Mouse (Mus musculus): ENCODE data around the gene Ccdc88a.

The Ccdc88a gene

DNA sequence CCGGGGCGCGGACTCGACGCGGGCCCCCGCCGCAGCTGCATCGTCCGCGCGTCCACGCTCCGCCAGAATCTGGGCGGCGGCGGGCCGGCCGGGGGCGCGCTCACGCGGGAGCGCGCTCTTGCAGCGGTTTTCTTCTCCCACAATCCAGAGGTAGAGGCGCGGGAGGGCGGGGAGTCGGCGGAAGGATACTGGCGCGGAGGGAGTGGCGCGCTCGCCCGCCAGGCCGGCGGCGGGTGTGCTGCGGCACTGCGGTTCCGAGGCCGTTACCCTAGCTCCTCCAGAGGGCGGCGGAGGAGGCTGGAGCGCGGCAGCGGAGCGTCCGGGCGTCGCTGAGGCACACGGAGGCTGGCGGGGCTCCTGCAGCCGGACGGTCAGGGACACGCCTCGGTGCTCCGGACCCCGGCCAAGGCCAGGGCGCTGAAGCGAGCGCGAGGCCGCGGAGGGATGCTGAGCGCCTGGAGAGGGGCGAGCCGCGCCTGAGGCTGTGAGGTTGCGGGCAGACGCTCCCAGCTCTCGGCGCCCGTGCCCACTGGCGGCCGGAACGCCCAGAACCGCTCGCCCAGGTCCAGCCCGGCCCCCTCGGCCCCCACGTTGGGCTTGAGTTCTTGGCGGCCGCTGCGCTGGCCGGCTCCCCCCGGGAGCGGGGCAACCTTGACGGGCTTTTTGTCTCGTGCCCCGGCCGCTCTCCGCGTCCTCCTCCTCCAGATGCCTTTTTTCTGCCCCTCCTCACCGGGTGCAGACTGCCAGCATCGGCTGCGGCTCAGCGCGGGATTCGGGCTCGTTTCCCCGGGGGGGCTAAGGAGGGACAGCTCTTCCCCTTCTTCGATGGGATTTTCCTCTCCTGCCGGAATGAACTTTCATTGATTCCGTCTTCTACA, at the start of gene Ccdc88a:
TSS of gene Ccdc88a (plus strand) at position 263 of the 878 bp plus-strand sequence.
- peak; percentile 95 to 98 for DNase-seq (ENCODE audit: low spot score in 2 of 2)

DNA sequence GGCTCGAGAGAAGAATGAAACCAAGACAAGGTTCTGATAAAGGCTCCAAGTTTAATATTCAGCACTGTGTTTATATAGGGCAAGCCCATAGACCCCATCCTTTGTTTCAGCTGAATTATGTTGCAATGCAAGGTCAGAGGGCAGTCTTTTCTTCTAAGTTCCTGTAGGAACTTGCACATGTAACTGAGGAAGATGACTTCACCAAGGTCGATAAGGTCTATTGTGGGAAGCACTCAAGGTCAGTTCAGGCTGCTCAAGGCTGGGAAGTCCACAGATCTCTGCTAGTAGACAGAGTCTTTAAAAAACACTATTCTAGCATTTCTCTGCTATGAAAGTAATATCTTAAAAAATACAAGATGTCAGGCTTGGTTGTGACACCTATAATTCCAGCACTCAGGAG, 38.0 kb upstream of the Ccdc88a start:
- no peak for DNase-seq (ENCODE audit: low spot score in 2 of 2)

DNA sequence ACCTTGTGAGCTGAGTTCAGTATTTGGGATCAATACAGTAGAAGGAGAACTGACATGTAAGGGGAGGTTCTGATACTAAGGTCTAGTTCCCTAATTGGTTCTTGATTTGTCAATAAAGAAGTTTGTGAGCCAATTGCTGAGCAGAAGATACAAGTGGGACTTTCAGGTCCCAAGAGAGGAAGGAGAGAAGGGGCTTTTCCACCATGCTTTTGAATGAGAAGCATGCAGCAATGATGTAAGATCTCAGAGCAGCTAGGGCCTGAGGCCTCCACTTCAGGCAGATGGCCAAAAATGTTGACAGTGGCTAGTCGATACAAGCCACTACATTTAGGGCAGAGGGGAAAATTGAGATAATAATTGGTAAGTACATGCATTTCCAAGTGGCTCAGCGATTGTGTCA, 32.2 kb upstream of the Ccdc88a start:
- DNase-seq (ENCODE audit: low spot score in 2 of 2): no peak

DNA sequence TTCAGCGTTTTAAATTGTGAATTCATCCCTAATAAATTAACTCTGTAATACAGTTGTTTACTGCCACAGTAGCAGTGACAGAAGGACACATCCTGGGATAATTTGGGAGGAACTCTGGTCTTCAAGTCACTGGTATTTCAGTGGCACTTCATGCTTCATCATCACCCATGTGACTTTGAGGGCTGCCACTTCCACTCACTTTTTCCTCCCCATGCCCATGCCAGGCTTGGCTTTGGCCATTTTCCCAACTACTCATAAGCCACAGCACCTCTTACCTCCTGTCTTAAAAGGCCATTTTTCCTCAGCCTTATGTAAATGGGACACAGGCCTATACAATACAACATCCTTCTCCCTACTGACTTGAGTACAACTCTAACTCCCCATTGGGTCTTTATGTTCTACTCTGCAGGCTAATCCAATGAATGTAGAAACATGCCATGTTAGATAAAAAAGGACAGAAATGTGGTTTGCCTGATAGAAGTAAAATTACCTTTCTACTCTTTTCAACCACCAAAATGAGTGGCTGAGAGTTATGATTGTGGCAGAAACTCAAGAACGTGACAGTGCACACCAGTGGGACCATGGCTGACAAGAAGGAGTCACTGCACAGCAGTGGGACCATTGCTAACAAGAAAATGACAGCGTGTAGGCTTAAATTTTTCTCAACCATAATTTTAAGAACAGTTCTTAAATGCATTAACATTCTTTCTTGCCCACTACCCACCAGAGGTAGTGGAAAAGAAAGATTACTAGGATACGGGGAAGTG, 28.4 kb upstream of the Ccdc88a start:
- DNase-seq (ENCODE audit: low spot score in 2 of 2): no peak

DNA sequence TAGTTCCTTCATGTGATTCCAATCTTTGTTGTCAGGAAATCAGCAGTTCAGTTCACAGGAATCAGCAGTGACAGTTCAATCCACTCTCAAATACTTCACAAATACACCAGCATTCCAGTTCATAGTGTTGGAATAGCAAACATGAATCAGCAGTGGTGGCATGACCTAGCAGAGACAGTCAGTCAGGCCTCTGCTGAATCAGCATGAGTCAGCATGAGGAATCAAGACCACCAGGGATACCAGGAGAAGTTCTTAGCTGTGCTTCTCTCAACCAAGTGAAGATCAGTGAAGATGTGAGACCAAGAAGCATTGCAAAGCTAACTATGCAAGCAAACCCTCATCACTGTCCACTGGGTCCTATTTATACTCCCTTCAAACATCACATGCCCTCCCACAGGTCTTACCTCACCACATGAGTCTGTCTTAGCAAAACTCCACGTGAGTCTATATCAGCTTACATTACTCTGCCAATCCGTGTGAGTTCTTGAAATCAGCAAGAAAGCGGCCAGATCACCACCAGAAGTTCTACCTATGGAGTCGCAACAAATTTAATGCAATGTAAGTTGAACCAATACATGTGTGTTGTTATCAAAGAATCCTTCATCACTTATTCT, 27.7 kb upstream of the Ccdc88a start:
- DNase-seq (ENCODE audit: low spot score in 2 of 2): no peak

DNA sequence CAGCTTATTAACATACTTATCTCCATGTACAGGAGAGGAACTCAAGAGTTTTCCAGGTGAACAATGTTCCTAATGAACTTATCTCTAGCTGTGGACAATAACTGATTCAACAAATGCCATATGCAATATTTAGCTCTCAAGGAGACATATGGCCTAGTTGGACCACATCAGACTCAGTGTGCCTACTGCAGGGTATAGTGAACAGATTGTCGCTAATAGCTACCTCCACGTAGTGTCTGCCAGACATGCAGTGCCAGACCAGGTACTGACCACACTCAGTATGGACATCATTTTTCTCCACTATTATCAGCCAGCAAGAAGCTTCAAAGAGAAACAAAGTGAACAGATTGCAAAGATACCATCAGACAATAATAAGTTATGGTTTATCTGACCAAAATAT, 22.6 kb upstream of the Ccdc88a start:
- no peak for DNase-seq (ENCODE audit: low spot score in 2 of 2)

DNA sequence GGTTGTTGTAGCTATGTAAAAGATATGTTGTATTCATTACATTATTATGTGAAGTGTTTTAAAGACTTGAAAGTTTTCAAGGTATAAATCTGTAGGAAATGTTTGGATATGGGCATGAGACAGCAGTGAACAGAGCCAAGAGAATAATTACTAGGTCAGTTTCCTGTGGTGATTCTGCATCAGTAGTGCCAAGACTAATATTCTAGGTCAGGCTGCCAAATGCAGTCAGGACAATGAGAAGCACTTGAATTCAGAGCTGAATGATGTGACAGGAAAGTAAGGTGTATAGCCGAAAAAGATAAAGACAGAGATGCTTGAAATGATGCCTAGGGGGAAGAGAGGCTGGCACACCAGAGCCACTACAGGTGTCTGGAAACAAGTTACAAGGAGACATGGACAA, 21.2 kb upstream of the Ccdc88a start:
- DNase-seq (ENCODE audit: low spot score in 2 of 2): no peak

DNA sequence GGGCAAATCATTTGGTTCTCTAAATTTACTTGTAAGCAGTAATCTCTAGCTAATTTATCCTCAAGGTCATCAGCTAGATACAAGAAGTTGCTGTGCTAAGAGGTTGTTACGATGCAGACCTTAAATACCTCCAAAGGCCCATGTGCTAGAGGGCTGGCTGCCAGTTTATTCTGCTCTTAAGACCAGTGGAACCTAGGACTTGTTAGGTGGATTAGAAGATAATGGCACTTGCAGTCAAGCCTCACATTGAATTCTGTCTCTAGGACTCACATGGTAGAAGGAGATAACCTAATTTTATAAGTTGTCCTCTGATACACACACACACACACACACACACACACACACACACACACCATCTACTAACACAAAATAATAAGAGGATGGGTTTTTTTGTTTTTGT, 5.3 kb upstream of the Ccdc88a start:
- DNase-seq (ENCODE audit: low spot score in 2 of 2): no peak

DNA sequence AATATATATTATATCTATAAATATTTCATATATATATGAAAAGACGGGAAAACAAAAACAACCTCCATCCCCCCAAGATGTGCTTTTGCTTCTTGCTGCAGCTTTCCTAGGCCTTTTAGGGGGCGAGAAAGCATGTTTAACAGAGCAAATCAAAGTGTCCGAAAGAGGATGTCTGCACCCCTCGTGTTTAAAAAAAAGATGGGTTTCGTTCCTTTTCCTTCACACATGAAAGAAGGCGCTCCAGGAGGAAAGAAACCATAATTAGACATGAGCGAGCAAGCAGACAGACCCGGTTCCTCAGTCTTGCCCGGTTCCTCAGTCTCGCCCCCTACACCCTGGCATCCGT, 435 bp upstream of the Ccdc88a start:
- DNase-seq (ENCODE audit: low spot score in 2 of 2): no peak

DNA sequence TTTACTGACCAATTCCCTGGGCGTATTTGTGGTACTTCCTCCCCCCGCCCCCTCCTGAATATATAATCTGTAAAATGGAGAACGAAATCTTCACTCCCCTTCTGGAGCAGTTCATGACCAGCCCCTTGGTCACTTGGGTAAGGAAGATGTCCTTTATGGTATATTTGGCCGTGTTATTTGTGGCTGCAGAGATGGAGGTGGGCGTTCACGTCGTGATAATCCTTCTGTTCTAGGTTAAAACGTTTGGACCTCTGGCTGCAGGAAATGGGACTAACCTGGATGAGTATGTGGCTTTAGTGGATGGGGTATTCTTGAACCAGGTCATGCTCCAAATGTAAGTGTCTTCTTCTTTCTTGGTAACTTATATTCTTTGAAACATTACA, 807 bp downstream of the Ccdc88a start:
- no peak for DNase-seq (ENCODE audit: low spot score in 2 of 2)

DNA sequence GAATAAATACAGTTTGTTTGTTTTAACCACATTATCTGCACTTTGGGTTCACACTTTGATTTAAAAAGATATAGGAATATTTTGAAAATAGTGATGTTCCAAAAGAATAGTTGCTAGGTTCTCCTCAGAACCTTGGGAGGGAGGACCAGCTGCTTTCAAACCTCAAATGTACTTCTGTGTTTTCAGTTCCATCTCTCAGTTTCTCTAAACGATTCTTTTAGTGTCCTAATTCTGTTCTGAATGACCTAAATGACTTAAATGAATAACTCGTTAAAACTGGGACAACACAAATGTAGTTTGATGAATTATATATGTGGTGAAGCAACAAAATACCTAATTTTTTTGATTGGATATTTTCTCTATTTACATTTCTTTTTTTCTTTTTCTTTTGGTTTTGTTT, 3.2 kb downstream of the Ccdc88a start:
- DNase-seq (ENCODE audit: low spot score in 2 of 2): no peak

DNA sequence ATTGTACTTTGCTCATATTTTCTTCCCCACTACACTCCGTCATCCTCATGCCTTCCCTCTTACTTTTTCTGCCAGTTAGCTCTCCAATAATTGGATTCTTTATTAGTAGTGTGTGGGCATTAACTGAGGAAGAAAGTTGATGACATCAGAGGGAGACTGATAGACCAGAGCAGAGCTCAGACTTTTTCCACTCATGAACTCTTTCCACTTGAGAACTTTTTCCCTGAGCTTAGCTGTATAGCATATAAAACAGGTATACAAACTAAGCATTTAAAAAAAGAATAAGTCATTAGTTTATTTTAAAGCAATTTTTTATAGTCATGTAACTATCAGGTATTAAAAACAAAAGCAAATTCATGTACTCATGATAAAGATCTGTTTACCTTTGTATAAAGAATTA, 5.3 kb downstream of the Ccdc88a start:
- no peak for DNase-seq (ENCODE audit: low spot score in 2 of 2)

DNA sequence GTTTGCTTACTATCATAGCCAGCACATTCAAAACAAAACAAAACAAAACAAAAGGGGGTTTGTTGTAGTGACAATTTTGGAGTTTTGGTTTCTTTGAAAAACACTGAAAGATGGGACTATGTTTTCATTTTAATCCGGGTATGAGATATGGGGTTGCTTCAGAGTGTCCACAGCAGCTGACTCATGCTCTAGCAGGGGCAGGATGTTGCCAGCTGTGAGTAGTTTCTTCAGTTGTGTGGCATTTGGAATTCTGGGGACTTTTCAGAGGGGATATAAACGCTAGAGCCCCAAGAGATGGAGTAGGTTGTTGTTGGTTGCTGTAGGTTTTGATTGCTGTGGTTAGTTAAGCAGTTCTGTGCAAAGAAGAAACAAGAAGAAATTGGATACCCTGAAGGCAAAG, 10.0 kb downstream of the Ccdc88a start:
- DNase-seq (ENCODE audit: low spot score in 2 of 2): no peak

DNA sequence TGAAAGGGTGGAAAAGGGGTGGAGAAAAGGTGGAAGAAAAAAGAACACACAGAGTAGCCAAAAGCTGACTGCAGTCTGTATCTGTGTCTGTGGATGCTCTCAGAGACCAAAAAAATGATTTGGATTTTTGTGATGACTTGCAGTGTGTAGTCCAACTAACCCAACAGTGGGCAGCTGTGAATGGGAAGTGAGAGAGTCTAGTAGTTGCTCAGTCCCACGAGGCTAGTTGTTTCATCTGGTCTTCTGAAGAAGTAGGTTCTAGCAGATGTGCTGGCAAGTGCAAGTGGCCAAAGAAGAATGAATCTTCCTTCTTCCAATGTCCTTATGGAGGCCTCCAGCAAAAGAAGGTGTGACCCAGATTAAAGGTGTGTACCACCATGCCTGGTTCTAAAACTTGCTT, 10.5 kb downstream of the Ccdc88a start:
- no peak for DNase-seq (ENCODE audit: low spot score in 2 of 2)

DNA sequence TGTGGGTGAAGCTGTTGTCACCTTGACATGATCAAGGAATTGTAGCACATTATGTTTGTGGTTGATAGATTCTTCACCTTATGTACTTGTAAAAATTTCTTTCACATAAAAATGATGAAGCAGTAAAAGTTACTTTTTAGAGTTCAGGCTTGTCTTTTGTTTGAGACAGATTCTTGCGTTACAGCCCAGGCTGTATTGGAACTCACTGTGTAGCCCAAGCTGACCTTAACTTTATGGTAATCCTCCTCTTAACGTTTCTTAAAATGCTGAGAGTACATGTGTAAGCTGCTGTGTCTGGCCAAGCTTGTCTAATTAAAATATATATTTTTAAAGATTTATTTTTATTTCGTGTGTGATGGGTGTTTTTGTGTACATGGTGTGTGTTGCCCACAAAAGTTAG, 11.2 kb downstream of the Ccdc88a start:
- no peak for DNase-seq (ENCODE audit: low spot score in 2 of 2)

DNA sequence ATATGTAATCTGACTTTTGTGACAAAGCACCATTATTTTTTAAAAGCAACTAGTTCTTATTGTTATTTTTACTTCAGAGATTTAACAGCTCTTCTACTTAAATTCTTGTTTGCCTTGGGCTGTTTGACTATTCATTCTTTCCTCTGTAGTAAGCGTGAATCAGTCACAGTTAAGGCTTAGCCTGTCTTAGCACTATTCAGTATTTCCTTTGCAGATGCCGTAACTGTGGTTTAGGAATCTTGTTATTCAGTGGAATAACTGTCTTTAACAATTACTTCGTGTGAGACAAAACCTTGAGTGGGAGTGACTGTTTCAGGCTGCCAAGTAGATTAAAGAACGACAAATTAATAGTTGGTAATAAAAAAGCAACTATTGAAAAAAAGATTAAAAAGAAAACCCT, 16.5 kb downstream of the Ccdc88a start:
- DNase-seq (ENCODE audit: low spot score in 2 of 2): no peak

DNA sequence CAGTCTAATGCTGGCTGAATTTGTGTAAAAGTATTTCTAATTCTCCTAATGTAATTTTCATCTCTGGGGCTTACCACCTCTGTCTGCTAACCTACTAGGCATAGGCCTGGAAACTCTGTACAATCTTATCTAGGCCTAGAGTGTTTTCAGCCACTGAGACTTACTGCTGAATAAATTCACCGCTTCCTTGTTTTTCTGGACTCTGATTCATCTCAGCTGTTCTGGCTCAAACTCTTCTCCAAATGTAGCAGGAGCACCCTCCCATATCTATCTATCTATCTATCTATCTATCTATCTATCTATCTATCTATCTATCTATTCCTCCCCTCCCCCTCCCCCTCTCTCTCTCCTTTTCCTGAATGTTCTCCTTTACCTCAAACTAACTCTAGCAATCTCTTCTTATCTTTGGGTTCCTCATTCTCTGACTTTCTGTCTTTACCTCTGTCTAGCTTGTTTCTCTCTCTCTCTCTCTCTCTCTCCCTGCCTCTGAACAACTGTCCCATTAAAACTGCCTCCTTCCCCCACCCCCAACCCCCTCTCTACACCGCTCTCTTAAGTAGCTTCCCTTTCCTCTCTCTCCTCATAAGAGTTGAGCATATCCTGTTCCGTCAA, 21.8 kb downstream of the Ccdc88a start:
- DNase-seq (ENCODE audit: low spot score in 2 of 2): no peak

DNA sequence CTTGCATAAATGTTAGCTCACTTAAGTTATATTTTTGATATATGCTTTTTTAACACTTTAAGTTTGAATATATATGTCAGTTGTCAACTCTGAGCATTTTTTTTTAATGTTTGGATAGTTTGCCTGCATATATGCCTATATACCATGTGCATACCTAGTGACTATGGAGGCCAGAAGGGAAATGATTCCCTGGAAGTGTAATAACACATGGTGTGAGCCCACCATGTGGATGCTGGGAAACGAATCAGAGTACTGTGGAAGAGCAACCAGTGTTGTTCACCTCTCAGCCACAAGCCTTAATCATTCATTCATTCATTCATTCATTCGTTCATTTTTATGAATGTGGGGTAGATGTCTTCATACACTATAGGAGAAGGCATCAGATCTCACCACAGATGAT, 26.9 kb downstream of the Ccdc88a start:
- no peak for DNase-seq (ENCODE audit: low spot score in 2 of 2)

DNA sequence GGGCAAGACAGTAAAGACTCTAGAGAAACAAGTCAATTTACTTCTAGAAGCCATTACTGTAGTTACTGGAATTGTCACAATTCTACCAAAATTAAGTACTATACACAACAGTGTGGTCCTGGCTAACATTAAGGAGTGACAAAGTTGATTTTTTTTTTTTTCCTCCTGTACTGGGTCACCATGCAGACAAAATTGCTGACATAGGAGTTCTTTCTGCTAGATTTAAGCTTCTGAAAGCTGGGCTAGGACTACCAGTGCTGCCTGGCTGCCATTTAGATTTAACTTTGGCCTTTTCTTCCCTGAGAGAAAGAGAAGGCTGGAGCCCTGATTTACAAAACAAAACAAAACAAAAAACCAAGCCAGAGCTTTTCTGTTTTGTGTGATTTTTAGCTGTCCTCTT, 32.8 kb downstream of the Ccdc88a start:
- no peak for DNase-seq (ENCODE audit: low spot score in 2 of 2)

DNA sequence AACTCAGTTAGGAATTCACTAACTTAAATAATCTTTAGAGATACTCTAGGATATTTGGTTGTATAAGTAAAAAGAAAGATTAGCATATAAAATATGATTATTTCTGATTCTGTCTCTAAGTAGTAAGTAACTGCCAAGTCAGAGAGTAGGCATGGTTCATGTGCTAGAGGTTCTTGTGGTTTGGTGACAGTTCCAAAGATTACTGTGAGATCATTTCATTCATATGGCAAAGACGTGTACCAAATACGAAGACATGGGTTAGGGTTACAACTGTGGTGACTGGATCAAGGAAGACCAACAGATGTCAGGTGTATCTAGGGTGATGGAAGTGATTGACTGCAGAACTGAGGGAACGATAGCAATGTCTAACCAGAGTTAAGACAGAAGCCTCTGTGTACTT, 50.0 kb downstream of the Ccdc88a start:
- no peak for DNase-seq (ENCODE audit: low spot score in 2 of 2)

DNA sequence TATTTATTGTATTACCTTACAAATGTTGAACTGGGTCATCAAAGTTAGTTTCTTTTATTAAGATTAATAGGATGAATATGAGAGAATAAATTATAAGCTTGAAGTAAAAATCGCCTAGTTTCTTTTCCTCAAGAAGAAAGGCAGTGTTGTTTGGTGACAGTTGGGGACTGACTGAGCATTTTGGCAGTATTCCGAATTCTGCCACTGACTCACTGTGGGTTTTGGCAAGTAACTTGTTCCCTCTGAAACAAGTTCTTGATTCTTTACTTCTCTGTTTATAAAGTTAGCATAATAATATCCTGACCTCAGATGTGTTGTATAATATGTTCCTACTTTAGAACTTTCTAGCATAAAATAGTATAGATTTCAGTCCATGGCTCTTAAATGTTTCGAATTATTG, 55.3 kb downstream of the Ccdc88a start:
- DNase-seq (ENCODE audit: low spot score in 2 of 2): no peak

DNA sequence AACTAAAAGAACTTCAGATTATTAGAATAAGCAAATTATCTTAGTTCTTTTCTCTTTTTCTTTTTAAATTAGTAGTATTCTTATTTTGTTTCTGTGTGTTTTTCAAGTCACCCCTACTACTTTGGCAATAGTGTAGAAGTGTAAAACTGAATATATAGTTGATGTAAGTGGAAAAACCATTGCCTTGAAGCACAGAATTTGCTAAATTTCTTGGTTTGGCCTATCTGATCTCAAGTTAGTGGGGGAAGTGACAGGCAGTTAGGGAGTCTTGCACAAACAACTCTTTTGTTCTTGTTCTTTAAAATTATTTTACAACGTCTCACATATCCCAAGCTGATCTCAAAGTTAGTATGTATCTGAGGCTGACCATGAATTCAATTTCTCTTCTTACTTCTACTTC, 57.6 kb downstream of the Ccdc88a start:
- no peak for DNase-seq (ENCODE audit: low spot score in 2 of 2)

DNA sequence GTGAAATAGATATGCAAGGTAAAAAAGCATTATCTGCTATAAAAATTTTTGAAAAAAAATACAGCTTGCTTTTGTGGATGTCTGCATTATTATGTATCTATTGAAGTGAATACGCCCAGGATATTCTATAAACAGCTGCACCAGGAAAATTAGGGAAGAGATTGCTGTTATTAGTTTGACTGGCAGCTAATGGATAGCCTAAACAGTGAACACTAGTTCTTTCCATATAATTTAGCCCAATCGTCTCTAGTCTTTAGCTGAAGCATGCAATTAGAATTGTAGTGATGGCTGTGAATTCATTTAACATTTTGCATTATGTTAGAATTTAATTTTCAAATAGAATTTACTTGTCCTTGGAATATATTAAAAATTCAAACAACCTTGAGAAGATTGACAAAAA, 75.3 kb downstream of the Ccdc88a start:
- DNase-seq (ENCODE audit: low spot score in 2 of 2): no peak

Data from frontal cortex, postnatal 14 days (tissue).